Mouse (Mus musculus) cerebellum, adult 8-10 months (tissue): ENCODE measurements around the gene Med16.
"Not testable (repeated sequence)": the region's sequence is repeated elsewhere in the genome, so short reads cannot be mapped to it uniquely, and the experiment has no call there.

Experiments
- DNase-seq: peaks from one replicate; pipeline ENCODE4 v3.0.0; 2022

The Med16 gene

GRCm38 (mm10) chr10:79916808-79917531 is 8.2 kb upstream of the Med16 start, which contains the start of gene Kiss1r:
Gene Kiss1r, plus strand, starts transcription at chr10:79916971.
- DNase-seq: peak; percentile 85

GRCm38 (mm10) chr10:79916081-79916480 is 7.4 kb upstream of the Med16 start:
- DNase-seq: no peak

DNA sequence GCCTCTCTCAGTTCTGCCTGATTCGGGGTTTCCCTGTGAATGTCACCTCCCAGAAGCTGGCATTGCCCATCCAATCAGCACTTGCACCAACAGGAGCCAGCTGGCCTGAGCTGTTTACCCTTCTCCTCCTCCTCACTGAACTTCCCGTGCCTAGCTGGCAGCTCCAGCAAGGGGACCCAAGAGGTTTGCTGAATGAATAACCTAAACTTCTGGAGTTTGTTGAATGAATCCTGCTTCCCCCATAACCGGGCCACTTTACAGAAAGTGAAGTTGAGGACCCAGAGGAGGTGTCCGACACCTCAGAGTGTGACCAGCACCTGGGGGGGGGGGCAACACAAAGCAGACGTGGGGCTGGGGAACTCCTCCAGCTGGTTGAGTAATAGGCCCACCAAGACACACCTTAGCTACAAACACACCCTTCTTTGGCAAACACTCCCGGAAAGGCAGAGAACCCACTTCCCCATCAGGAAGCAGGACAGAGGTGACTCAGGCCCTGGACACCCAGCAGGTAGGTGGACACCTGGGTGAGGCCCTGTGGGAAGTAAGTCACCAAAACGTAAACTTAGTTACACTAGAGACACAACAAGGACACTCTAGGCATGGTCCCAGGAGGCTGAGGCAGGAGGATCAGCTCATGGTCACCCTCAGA is 6.3 kb upstream of the Med16 start:
- DNase-seq: no peak

DNA sequence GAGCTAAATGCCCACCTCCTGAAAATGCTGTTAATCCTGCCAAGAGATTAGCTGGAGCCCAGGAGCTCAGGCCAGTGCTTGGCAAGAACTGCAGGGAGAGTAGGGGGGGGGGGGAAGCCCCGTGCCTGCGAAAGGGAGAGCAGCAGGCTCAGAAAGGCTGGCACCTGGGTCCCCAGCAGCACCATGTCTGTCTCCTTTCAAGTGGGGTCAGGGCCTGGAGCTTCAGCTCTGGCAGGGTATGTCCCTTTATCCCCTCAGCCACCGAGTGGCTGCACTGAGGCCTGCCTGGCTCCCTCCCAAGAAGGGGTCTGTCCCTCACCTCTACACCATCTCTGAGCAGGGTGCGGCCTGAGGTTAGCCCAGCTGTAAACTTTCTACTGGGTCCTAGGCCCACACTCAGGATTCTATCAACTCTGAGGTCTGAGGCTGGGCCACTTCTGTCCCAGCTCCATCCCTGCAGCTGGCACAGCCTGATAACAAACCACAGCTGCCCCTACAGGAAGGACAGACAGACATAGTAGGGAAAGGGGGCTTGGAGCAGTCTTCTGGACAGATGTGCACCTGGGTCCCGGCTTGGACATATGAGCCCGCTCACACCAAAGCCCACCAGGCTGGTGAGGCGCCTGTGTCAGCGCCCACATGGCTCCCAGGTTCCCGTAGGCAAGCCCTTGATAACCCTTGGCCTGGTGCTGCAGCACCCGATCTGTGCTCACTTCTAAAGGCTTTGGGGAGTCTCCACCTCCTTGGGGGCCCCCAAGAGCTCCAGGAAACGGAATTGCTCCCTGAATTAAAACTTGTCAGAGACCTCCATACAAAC is 5.6 kb upstream of the Med16 start:
- no peak for DNase-seq

GRCm38 (mm10) chr10:79912412-79912811 is 3.7 kb upstream of the Med16 start:
- no peak for DNase-seq

DNA sequence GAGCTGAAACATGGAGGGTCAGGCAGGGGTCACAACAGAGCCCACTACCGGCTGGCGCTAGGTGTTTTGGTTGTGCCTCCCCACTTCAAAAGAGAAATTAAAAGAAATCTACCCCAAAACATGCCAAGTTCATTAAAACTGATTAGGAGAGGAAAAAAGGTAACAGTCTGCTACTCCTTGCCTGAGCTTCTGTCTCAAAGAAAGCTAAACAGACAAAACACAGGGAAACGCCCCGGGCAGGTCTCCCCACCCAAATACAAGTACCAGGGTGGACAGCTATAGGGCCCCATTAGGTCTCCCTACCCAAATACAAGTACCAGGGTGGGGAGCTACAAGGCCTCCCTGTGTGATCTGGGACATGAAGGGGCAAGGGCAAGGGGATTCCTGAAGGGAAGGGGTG is 1.8 kb upstream of the Med16 start, which contains the start of gene Gm26602:
TSS of gene Gm26602 (plus strand) at position 301 of the 400 bp plus-strand sequence.
- DNase-seq: no peak

DNA sequence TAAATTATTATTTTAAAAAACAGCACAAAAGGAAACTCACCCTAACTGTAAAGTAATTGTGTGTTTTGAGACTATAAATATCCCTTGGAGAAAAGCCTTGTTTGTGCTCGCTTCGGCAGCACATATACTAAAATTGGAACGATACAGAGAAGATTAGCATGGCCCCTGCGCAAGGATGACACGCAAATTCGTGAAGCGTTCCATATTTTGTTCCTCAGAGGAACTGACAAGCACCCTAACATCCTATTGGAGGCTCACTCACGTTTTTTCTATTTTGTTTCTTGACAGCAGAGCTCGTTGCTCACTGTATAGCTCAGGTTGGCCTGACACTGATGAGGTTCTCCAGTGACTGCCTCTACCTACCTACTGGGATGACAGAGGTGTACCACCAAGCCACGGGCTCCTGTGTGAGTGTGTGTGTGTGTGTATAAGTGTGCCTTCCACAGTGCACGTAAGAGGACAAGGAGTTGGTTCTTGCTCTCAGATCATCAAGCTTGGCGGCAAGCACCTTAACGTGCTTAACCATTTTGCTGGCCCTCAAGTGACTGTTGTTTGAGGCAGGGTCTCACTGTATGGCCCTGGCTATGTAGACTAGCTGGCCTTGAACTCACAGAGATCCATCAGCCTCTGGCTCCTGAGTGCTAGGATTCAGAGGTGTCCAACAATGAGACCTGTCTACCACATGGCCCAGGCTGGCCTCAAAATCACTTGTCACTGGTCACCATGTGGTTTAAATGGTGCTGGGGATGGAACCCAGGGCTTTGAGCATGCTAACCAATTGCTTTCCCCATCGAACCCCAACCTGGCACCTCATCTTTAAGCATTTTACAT is 584 bp upstream of the Med16 start:
- DNase-seq: no peak

GRCm38 (mm10) chr10:79907415-79907814 is 1.3 kb downstream of the Med16 start:
- DNase-seq: no peak

DNA sequence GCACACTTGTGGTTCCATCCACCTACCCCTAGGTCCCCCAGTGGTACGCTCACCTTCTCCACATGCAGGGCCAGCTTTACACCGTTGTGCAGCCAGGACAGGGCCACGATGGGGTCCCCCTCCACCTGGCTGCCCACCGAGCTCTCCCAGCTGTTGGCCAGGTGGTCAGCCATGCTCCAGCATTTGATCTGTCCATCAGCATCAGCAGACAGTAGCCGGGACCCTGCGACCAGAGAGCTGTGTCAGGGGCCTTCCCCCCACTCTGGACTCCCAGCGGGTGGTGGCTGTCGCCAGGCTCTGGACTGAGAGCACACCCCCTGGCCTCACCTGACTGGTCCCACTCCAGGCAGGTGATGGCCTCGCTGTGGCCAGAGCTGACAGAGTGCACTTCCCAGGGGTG is 2.0 kb downstream of the Med16 start:
- no peak for DNase-seq

- DNase-seq: no peak
These were observed 7.7 kb downstream of the Med16 start for GRCm38 (mm10) chr10:79900951-79901410.

DNA sequence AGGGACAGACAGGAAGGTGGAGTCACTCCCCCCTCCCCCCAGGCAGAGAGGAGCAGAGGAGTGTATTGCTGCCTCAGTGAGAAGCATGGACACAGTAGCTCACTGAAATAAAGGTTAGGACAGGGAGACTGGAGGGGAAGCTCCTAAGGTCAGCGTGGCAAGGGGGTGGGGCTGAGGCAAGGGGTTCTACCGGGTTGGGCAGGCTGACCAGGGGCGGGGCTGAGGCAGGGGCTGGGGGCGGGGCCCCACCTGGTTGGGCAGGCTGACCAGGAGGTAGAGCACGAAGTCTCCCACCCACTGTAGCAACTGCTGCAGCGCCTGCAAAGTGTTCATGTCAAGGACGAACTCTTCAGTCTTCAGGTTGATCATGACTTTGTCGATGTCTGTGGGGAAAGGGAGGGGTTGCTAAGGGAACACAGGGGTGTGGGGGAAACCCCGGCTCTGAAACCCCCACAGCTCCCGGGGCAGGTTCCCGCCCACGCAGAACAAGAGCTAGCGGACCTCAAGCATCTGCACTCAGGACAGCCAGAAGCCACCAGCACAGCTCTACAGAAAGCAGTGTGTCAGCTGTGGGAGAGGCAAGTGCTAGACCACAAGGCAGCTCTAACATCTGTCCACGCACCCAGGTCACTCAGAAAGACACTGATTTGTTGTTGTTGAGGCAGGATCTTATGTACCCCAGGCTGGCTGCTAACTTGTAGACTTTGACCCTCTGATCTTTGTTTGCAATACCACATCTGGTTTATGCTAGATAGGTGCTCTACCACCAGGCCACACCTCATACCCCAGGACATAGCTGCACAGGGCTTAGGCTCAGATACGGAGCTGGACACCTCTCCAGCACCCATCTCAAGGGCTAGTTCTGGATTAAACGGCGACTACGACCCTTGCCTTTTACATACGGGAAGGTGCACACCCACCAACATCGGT is 11.1 kb downstream of the Med16 start:
- no peak for DNase-seq

- no peak for DNase-seq
These were observed 11.9 kb downstream of the Med16 start for GRCm38 (mm10) chr10:79896814-79897213.

- no peak for DNase-seq
These were observed 12.4 kb downstream of the Med16 start for GRCm38 (mm10) chr10:79896306-79896705.

DNA sequence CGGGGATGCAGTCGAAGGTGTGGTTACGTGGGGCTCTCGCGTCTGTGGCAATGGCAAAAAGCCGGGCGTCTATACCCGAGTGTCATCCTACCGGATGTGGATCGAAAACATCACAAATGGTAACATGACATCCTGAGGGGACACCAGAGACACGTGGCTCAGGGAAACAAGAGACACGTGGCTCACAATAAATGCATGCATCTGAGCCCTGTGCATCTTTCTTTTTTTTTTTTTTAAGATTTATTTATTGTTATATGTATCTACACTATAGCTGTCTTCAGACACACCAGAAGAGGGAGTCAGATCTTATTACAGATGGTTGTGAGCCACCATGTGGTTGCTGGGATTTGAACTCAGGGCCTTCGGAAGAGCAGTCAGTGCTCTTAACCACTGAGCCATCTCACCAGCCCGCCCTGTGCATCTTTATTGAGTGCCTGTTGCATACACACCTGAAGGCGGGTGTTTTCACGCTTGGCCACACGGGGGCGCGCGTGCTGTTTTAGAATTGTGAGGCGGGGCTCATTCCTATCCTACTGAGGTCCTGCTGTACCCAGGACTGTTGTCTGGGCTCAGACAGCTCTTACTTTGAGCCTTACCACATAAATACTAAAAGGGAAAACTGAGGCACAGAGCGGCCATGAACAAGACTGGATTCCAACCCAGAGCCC is 16.1 kb downstream of the Med16 start:
- DNase-seq: peak; percentile 81

DNA sequence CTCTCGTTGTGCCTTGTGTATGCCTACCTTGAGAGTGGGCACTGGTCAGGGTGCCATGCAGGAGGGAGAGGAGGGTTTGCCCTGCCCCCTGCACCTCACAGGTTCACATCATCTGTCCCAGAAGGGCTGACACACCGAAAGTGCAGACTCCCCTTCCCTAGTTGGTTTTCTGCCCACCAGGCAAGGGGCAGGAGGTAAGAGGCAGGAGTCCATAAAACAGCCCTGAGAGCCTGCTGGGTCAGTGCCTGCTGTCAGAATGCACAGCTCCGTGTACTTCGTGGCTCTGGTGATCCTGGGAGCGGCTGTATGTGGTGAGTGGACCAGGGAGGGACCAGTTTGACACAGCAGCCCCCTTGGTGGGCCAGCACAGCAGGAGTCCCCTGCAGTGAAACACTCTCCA is 18.1 kb downstream of the Med16 start, which contains the start of gene Cfd:
TSS of gene Cfd (plus strand) at position 184 of the 400 bp plus-strand sequence.
- DNase-seq: no peak

DNA sequence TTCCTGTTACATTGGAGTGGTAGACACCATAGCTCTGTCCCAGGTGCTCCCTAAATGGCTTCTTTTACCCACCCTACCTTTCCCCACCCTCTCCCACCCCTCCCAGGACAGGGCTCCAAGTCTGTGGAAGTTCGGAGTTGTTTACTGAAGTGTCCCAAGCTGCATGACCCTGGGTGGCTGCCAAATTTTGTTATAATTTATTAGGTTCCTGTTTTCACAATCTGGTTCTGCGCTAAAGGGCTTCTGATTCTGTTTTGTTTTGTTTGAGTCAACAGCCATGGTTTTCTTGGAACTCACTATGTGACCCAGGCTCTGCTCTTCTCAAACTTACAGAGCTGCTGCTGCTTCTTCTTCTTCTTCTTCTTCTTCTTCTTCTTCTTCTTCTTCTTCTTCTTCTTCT is 19.3 kb downstream of the Med16 start:
- DNase-seq: no peak

DNA sequence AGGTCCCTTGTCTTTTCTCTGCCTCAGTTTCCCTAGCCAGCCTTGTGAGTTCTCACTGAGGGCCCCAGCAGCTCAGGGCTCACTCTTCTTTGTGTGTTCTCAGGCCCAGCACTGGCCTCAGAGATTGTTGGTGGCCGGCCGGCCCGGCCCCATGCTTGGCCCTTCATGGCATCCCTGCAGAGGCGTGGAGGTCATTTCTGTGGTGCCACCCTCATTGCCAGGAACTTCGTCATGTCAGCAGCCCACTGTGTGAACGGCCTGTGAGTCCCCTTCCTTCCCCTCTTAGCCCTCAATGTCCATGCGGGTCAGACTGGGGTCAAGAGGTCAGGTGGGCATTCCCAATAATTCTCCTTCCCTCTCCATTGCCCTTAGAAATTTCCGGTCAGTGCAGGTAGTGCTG is 22.1 kb downstream of the Med16 start:
- no peak for DNase-seq

GRCm38 (mm10) chr10:79886054-79886453 is 22.7 kb downstream of the Med16 start, which contains the start of gene Elane:
Gene Elane, plus strand, starts transcription at chr10:79886247.
- DNase-seq: no peak

DNA sequence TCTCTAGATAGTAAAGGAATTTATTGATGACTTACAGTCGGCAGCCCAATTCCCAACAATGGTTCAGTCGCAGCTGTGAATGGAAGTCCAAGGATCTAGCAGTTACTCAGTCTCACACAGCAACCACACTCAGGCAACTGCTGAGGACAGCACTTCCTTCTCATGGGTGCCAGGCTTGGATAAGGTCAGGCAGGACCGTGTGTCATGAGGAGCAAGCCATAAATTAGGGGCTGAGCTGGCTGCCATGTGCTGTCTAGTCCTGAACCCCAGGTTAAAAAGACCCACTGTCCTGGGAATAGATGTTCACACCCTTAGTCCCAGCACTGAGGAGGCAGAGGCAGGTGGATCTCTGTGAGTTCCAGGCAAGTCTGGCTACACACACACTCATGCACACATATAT is 23.8 kb downstream of the Med16 start:
- not testable (repeated sequence) for DNase-seq

DNA sequence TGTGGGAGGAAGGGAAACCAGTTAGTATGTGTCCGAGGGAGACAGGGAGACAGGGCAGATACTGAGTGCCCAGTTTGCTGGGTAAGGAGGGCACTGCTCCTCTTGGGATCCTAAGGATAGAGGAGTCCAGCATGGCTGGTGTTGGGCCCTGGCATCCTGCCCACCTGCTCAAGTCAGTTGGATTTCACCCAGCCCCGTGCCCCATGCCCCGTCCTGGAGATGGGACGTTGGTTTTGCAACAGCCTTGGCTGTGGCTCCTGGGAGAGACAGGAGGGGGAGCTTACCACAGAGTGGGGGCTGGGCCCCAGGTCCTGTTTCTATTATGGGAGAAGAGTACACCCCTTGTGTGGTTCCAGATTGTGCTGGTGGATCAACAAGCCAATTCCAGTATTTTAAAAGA is 24.3 kb downstream of the Med16 start:
- DNase-seq: no peak
